Mouse (Mus musculus): Measurements from ENCODE around the gene Lrrn4cl. TPM values are rescaled to one million over a fixed set of nuclear protein-coding genes. Genes with fewer than 3 reads are reported as not detected.
"Not testable (repeated sequence)": the region's sequence is repeated elsewhere in the genome, so short reads cannot be mapped to it uniquely, and the experiment has no call there.

Lrrn4cl gene
- total and polyA plus RNA-seq, 2 experiments from 2014 or later: 2.1 to 2.7 TPM

DNA sequence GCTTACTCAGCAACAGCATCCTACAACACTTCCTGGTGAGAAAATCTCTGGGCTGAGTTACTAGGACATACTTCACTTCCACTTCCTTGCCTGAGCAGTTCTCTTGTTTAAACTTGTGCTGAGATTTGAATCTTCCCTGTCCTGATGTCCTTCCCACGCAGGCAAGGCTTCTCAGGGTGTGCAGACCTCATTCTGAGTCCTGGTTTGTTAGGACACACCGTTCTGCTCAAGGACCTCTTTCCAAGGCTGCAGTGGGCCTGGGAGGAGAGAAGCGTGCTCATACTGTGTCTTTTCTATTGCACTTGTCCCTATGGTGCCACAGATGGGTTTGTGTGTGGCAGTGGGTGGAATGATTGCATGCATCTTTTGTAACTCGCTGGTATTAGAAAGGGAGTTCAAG lies 17.6 kb upstream of the Lrrn4cl start:
- Histone ChIP-seq H3K9ac (replicated peaks; ENCODE audit: low read length, poor library complexity, severe bottlenecking) (no peak overlapping the region), H3K27ac (ENCODE audit: low read depth, low read length) (no peak overlapping the region), H3K36me3 (ENCODE audit: insufficient read depth, low read length) (peaks cover 52% of the 10 kb centered on the region), H3K9me3 (ENCODE audit: low read length) (no peaks in the 10 kb centered on the region), H3K4me2 (ENCODE audit: low read depth, low read length, poor library complexity, severe bottlenecking) (no peak overlapping the region), H3K27me3 (ENCODE audit: insufficient read depth, low read length) (no peaks in the 10 kb centered on the region), H3K4me1 (ENCODE audit: insufficient read depth, low read length) (no peaks in the 10 kb centered on the region), H3K4me3 (ENCODE audit: low read depth, low read length) (no peak overlapping the region)
- TF ChIP-seq CTCF (IDR thresholded peaks at IDR 0.05): no peak
- DNase-seq (ENCODE audit: low spot score) (no peak), ATAC-seq (ENCODE audit: low FRiP score) (no peak)
- 92% methylated on average over 4 of the region's 4 CpGs for WGBS

- WGBS: 96% methylated on average over 10 of the region's 10 CpGs
- H3K27ac ChIP-seq (ENCODE audit: low read depth, low read length): peak overlapping the region; percentile 96
Measured at GRCm38 (mm10) chr19:8836327-8836726, 14.2 kb upstream of the Lrrn4cl start.

GRCm38 (mm10) chr19:8837251-8837791 lies 13.2 kb upstream of the Lrrn4cl start, which contains the start of gene Bscl2:
Gene Bscl2 (plus strand): TSS chr19:8837467.
- Histone ChIP-seq H3K9ac (replicated peaks; ENCODE audit: low read length, poor library complexity, severe bottlenecking) (peak within 1 kb of the TSS; percentile 87), H3K36me3 (ENCODE audit: insufficient read depth, low read length) (peaks cover 13% of the 10 kb centered on the region), H3K9me3 (ENCODE audit: low read length) (no peaks in the 10 kb centered on the region), H3K4me1 (ENCODE audit: insufficient read depth, low read length) (peaks cover 9% of the 10 kb centered on the region), H3K27me3 (ENCODE audit: insufficient read depth, low read length) (no peaks in the 10 kb centered on the region), H3K4me2 (ENCODE audit: low read depth, low read length, poor library complexity, severe bottlenecking) (peak within 1 kb of the TSS; percentile 85), H3K4me3 (ENCODE audit: low read depth, low read length) (peak within 1 kb of the TSS; percentile 68), H3K27ac (ENCODE audit: low read depth, low read length) (peak within 1 kb of the TSS; percentile 96)
- TF ChIP-seq CTCF (IDR thresholded peaks at IDR 0.05): peak; percentile 71
- DNase-seq (ENCODE audit: low spot score): peak; percentile 92
- WGBS: under 1% methylated on average over 38 of the region's 38 CpGs
- peak; percentile 74 for ATAC-seq (ENCODE audit: low FRiP score)

More at GRCm38 (mm10) chr19:8836327-8836726, 14.2 kb upstream of the Lrrn4cl start:
- not testable (repeated sequence) for H3K27me3 ChIP-seq (ENCODE audit: insufficient read depth, low read length); DNase-seq (ENCODE audit: low spot score); H3K9ac ChIP-seq (replicated peaks; ENCODE audit: low read length, poor library complexity, severe bottlenecking); H3K9me3 ChIP-seq (ENCODE audit: low read length); H3K4me1 ChIP-seq (ENCODE audit: insufficient read depth, low read length); H3K4me3 ChIP-seq (ENCODE audit: low read depth, low read length); ATAC-seq (ENCODE audit: low FRiP score)
- peaks cover 21% of the 10 kb centered on the region for H3K36me3 ChIP-seq (ENCODE audit: insufficient read depth, low read length)
- H3K4me2 ChIP-seq (ENCODE audit: low read depth, low read length, poor library complexity, severe bottlenecking): peak overlapping the region; percentile 85; the same call in 1 of the 2 replicates

- Histone ChIP-seq H3K9me3 (ENCODE audit: low read length) (no peaks in the 10 kb centered on the region), H3K4me1 (ENCODE audit: insufficient read depth, low read length) (peaks cover 9% of the 10 kb centered on the region), H3K4me3 (ENCODE audit: low read depth, low read length) (peak overlapping the region; percentile 68), H3K27me3 (ENCODE audit: insufficient read depth, low read length) (no peaks in the 10 kb centered on the region), H3K4me2 (ENCODE audit: low read depth, low read length, poor library complexity, severe bottlenecking) (peak overlapping the region; percentile 85), H3K9ac (replicated peaks; ENCODE audit: low read length, poor library complexity, severe bottlenecking) (peak overlapping the region; percentile 87), H3K36me3 (ENCODE audit: insufficient read depth, low read length) (peaks cover 10% of the 10 kb centered on the region), H3K27ac (ENCODE audit: low read depth, low read length) (peak overlapping the region; percentile 96)
- 4% methylated on average over 15 of the region's 15 CpGs for WGBS
- DNase-seq (ENCODE audit: low spot score): peak; percentile 63
- TF ChIP-seq CTCF (IDR thresholded peaks at IDR 0.05): no peak
- 0 out of 2 replicates have a peak, but pooled peaks have one; percentile 8 for ATAC-seq (ENCODE audit: low FRiP score)
Measured at GRCm38 (mm10) chr19:8838041-8838730, 12.4 kb upstream of the Lrrn4cl start.

DNA sequence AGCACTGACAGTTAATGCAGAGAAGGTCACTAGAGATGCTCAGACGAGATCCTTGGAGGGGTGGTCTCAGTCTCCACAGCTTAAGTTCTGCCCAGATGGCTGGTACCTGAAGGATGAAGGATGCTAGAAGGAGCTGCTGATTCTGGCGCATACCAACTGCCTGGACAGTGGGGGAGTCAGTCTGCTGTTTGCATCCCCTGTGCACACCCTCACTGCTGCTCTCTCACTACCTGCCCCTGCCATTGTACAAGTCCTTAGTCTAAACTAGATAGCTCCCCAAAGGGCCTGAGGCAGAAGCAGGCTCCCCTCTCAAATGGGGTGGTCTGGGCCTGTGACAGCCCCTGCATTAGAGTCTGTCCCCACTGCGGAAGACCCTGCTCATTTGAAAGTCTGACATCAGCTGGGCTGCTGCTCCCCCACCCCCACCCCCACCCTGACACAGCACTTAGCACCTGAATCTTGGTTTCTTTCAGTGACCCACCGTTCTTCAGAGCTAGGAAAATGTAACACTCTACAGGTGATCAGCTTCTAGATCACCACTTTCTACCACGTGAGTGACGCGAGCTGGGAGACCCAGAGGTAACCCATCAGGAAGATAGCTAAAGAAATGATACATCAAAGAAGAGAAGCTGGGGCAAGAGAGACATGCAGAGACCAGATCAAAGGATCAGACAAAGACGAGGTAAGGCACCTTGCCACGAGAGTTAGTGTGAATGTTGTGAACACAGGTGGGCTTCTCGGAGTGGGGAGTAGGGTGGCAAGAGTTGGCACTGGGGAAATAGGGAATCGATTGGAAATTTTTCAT lies 11.3 kb upstream of the Lrrn4cl start, which contains the start of gene Gng3:
Gng3 (minus strand) TSS at position 92 of the 805 bp plus-strand sequence.
- H3K9ac ChIP-seq (replicated peaks; ENCODE audit: low read length, poor library complexity, severe bottlenecking): peak within 1 kb of the TSS; percentile 87
- H3K4me2 ChIP-seq (ENCODE audit: low read depth, low read length, poor library complexity, severe bottlenecking): peak within 1 kb of the TSS; percentile 85
- no peaks in the 10 kb centered on the region for H3K9me3 ChIP-seq (ENCODE audit: low read length)
- ATAC-seq (ENCODE audit: low FRiP score) (peak; percentile 85), DNase-seq (ENCODE audit: low spot score) (peak; percentile 95)
- peaks cover 9% of the 10 kb centered on the region for H3K4me1 ChIP-seq (ENCODE audit: insufficient read depth, low read length)
- WGBS: 20% methylated on average over 11 of the region's 11 CpGs
- no peaks in the 10 kb centered on the region for H3K27me3 ChIP-seq (ENCODE audit: insufficient read depth, low read length)
- peak within 1 kb of the TSS; percentile 68 for H3K4me3 ChIP-seq (ENCODE audit: low read depth, low read length)
- peaks cover 9% of the 10 kb centered on the region for H3K36me3 ChIP-seq (ENCODE audit: insufficient read depth, low read length)
- H3K27ac ChIP-seq (ENCODE audit: low read depth, low read length): peak within 1 kb of the TSS; percentile 96
- TF ChIP-seq CTCF (IDR thresholded peaks at IDR 0.05): no peak; the same call in 1 of the 2 replicates

Data from midbrain, postnatal 0 days (tissue).